Mouse (Mus musculus) liver, adult 2 months (tissue): ENCODE results near the gene Map4k2.

ENCODE experiments used
- CTCF ChIP-seq: fragments of 200-500 bp; IDR thresholded peaks from 2 replicates; pipeline ENCODE4 v1.5.1; 2011; ENCODE audit warnings: low read depth, low read length, control low read depth
- POLR2A ChIP-seq: fragments of 200-500 bp; IDR thresholded peaks from 2 replicates; pipeline ENCODE4 v1.6.1; 2011; ENCODE audit warnings: low read length, control low read depth; ENCODE audit not compliant: insufficient read depth; ENCODE audit errors: extremely low read depth

DNA sequence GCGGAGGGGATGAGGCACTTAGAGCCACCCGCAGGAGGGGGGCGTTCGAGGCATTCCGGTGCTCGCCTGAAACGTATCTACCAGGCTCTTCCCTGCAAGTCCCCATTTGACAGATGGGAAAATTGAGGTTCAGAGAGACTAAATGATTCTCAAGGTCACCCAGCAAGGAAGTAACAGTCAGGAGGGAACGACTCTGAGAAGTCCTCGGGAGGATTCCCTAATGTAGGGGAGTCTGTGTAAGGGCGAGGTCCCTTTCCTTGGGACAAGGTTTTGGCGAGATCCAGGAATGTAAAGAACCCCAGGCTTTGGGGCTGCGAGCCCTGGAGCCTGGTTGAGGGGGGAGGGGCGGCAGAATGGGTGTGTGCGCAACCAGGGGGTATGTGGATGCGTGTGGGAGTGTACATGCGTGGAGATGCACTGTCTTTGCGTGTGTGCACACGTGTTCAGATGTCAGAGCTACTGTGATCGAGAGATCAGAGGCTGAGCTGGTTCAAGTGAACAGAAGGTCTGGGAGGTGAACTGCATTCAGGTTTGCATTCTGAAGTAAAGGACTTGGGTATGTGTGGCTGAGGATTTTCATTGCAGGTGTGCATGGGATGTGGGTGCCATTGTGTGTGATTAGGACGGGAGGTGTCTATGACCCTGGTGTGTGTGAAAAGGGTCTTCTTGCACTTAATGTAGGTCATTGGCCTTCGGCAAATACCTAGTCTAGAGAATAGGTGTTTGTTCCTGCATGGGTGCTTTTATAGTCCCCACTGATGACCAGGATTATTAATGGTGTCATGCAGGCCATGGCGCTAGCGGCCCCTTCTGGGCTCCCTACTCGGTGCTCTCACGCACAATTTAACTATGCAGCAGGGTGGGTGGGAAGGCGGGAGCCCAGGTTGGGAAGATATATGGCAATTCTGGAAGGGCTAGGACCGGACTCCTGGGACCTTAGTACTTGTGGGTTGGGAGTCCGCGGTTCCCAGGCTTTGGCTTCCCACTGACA is 59.5 kb downstream of the Map4k2 start:
- no peak for TF ChIP-seq POLR2A
- no peak for TF ChIP-seq CTCF
